Mouse (Mus musculus): ENCODE results near the gene Fmnl3. TPM values are rescaled to one million over a fixed set of nuclear protein-coding genes. Genes with fewer than 3 reads are reported as not detected.

The Fmnl3 gene
- 10 to 100 TPM in 21 of 26 experiments, 1 to 10 TPM in 5; 2.4 to 38.1 (median 15.1) TPM for total RNA-seq (2018; cell fraction: chromatin; rRNA removed)
- 10 to 100 TPM in 7 of 26 experiments, 1 to 10 TPM in 19; 5.2 to 12.7 (median 9.1) TPM for total RNA-seq (2018; cell fraction: cytosol; rRNA removed)
- 10 to 100 TPM in 13 of 26 experiments, 1 to 10 TPM in 13; 4.9 to 30.3 (median 9.9) TPM for total RNA-seq (2018; cell fraction: nucleus; rRNA removed)
- 7.2 to 21.2 TPM (median 8.2 TPM) in 3 replicates for polyA plus RNA-seq (2018)

- WGBS (ENCODE audit: missing documents) = under 1% methylated on average over 15 of the region's 48 CpGs
- H3K27ac ChIP-seq = no peak within 1 kb of the TSS
- H3K36me3 ChIP-seq (ENCODE audit: inconsistent target) = no peaks in the 10 kb centered on the region
- H3K79me2 ChIP-seq (ENCODE audit: inconsistent target) = peaks cover 45% of the 10 kb centered on the region
- H3K4me3 ChIP-seq (ENCODE audit: inconsistent target) = peak within 1 kb of the TSS; percentile 47
These were observed at the start of gene Fmnl3 for GRCm38 (mm10) chr15:99370259-99370691. Gene Fmnl3 (minus strand): TSS chr15:99370482.

GRCm38 (mm10) chr15:99417692-99418271 lies 47.5 kb upstream of the Fmnl3 start:
- Histone ChIP-seq H3K79me2 (ENCODE audit: inconsistent target) (no peaks in the 10 kb centered on the region), H3K4me3 (ENCODE audit: inconsistent target) (no peak overlapping the region), H3K36me3 (ENCODE audit: inconsistent target) (no peaks in the 10 kb centered on the region), H3K27ac (no peak overlapping the region)
- 79% methylated on average over 15 of the region's 17 CpGs for WGBS (ENCODE audit: missing documents)

- Histone ChIP-seq H3K27ac (no peak overlapping the region), H3K79me2 (ENCODE audit: inconsistent target) (no peaks in the 10 kb centered on the region), H3K4me3 (ENCODE audit: inconsistent target) (no peak overlapping the region), H3K36me3 (ENCODE audit: inconsistent target) (no peaks in the 10 kb centered on the region)
- 34% methylated on average over 4 of the region's 4 CpGs for WGBS (ENCODE audit: missing documents)
These were observed 46.7 kb upstream of the Fmnl3 start for GRCm38 (mm10) chr15:99416957-99417356.

GRCm38 (mm10) chr15:99416348-99416882 lies 46.1 kb upstream of the Fmnl3 start:
- H3K27ac ChIP-seq = no peak overlapping the region
- no peaks in the 10 kb centered on the region for H3K36me3 ChIP-seq (ENCODE audit: inconsistent target)
- H3K79me2 ChIP-seq (ENCODE audit: inconsistent target) = no peaks in the 10 kb centered on the region
- WGBS (ENCODE audit: missing documents) = 11% methylated on average over 10 of the region's 13 CpGs
- H3K4me3 ChIP-seq (ENCODE audit: inconsistent target) = no peak overlapping the region

GRCm38 (mm10) chr15:99415793-99416192 lies 45.5 kb upstream of the Fmnl3 start:
- H3K27ac ChIP-seq = no peak overlapping the region
- H3K4me3 ChIP-seq (ENCODE audit: inconsistent target) = no peak overlapping the region
- no peaks in the 10 kb centered on the region for H3K36me3 ChIP-seq (ENCODE audit: inconsistent target)
- WGBS (ENCODE audit: missing documents) = 7% methylated on average over 2 of the region's 2 CpGs
- H3K79me2 ChIP-seq (ENCODE audit: inconsistent target) = no peaks in the 10 kb centered on the region

- WGBS (ENCODE audit: missing documents) = 83% methylated on average over 14 of the region's 14 CpGs
- no peak overlapping the region for H3K4me3 ChIP-seq (ENCODE audit: inconsistent target)
- peaks cover 7% of the 10 kb centered on the region; the same call in 1 of the 2 replicates for H3K79me2 ChIP-seq (ENCODE audit: inconsistent target)
- H3K36me3 ChIP-seq (ENCODE audit: inconsistent target) = peaks cover 33% of the 10 kb centered on the region
- no peak overlapping the region for H3K27ac ChIP-seq
These were observed 41.5 kb upstream of the Fmnl3 start for GRCm38 (mm10) chr15:99411747-99412146.

- Histone ChIP-seq H3K27ac (no peak overlapping the region), H3K4me3 (ENCODE audit: inconsistent target) (no peak overlapping the region), H3K79me2 (ENCODE audit: inconsistent target) (peaks cover 36% of the 10 kb centered on the region), H3K36me3 (ENCODE audit: inconsistent target) (peaks cover 62% of the 10 kb centered on the region)
- WGBS (ENCODE audit: missing documents) = 94% methylated on average over 9 of the region's 9 CpGs
These were observed 38.6 kb upstream of the Fmnl3 start for GRCm38 (mm10) chr15:99408845-99409244.

- peaks cover 53% of the 10 kb centered on the region for H3K79me2 ChIP-seq (ENCODE audit: inconsistent target)
- no peak overlapping the region for H3K4me3 ChIP-seq (ENCODE audit: inconsistent target)
- peaks cover 79% of the 10 kb centered on the region for H3K36me3 ChIP-seq (ENCODE audit: inconsistent target)
- WGBS (ENCODE audit: missing documents) = 95% methylated on average over 15 of the region's 15 CpGs
- no peak overlapping the region for H3K27ac ChIP-seq
These were observed 36.8 kb upstream of the Fmnl3 start for GRCm38 (mm10) chr15:99406986-99407570.

GRCm38 (mm10) chr15:99405150-99405549 lies 34.9 kb upstream of the Fmnl3 start:
- H3K36me3 ChIP-seq (ENCODE audit: inconsistent target) = peaks cover 93% of the 10 kb centered on the region
- H3K79me2 ChIP-seq (ENCODE audit: inconsistent target) = peaks cover 73% of the 10 kb centered on the region
- H3K27ac ChIP-seq = no peak overlapping the region
- H3K4me3 ChIP-seq (ENCODE audit: inconsistent target) = no peak overlapping the region
- 91% methylated on average over 9 of the region's 9 CpGs for WGBS (ENCODE audit: missing documents)

GRCm38 (mm10) chr15:99403159-99403889 lies 33.0 kb upstream of the Fmnl3 start:
- H3K79me2 ChIP-seq (ENCODE audit: inconsistent target) = peaks cover 91% of the 10 kb centered on the region
- H3K36me3 ChIP-seq (ENCODE audit: inconsistent target) = peaks cover 76% of the 10 kb centered on the region
- WGBS (ENCODE audit: missing documents) = 90% methylated on average over 12 of the region's 12 CpGs
- H3K27ac ChIP-seq = no peak overlapping the region
- no peak overlapping the region for H3K4me3 ChIP-seq (ENCODE audit: inconsistent target)

- Histone ChIP-seq H3K36me3 (ENCODE audit: inconsistent target) (peaks cover 49% of the 10 kb centered on the region), H3K27ac (no peak overlapping the region), H3K4me3 (ENCODE audit: inconsistent target) (no peak overlapping the region), H3K79me2 (ENCODE audit: inconsistent target) (peaks cover 100% of the 10 kb centered on the region)
- WGBS (ENCODE audit: missing documents) = 67% methylated on average over 6 of the region's 6 CpGs
These were observed 30.3 kb upstream of the Fmnl3 start for GRCm38 (mm10) chr15:99400602-99401001.

- peaks cover 100% of the 10 kb centered on the region for H3K79me2 ChIP-seq (ENCODE audit: inconsistent target)
- peaks cover 39% of the 10 kb centered on the region for H3K36me3 ChIP-seq (ENCODE audit: inconsistent target)
- no peak overlapping the region for H3K4me3 ChIP-seq (ENCODE audit: inconsistent target)
- WGBS (ENCODE audit: missing documents) = 69% methylated on average over 14 of the region's 15 CpGs
- H3K27ac ChIP-seq = 0 out of 2 replicates have a peak overlapping the region, but pooled peaks have one; percentile 10
These were observed 29.4 kb upstream of the Fmnl3 start for GRCm38 (mm10) chr15:99399503-99400245.

- peaks cover 98% of the 10 kb centered on the region for H3K79me2 ChIP-seq (ENCODE audit: inconsistent target)
- H3K36me3 ChIP-seq (ENCODE audit: inconsistent target) = peaks cover 19% of the 10 kb centered on the region
- H3K27ac ChIP-seq = no peak overlapping the region
- 90% methylated on average over 2 of the region's 2 CpGs for WGBS (ENCODE audit: missing documents)
- H3K4me3 ChIP-seq (ENCODE audit: inconsistent target) = no peak overlapping the region
These were observed 27.3 kb upstream of the Fmnl3 start for GRCm38 (mm10) chr15:99397622-99398021.

- 41% methylated on average over 4 of the region's 4 CpGs for WGBS (ENCODE audit: missing documents)
- Histone ChIP-seq H3K4me3 (ENCODE audit: inconsistent target) (no peak overlapping the region), H3K27ac (peak overlapping the region; percentile 25; the same call in 1 of the 2 replicates), H3K79me2 (ENCODE audit: inconsistent target) (peaks cover 90% of the 10 kb centered on the region), H3K36me3 (ENCODE audit: inconsistent target) (peaks cover 12% of the 10 kb centered on the region)
These were observed 26.6 kb upstream of the Fmnl3 start for GRCm38 (mm10) chr15:99396875-99397274.

All from macrophage (primary cell).